Mouse (Mus musculus) cortical plate, adult 2 months (tissue): Measurements from ENCODE around the gene Tmem198b.

Experiments
- CTCF ChIP-seq: fragments of 200-500 bp; IDR thresholded peaks from 2 replicates; pipeline ENCODE4 v1.5.1; 2011; ENCODE audit warnings: mild to moderate bottlenecking, control low read depth, low read length; ENCODE audit not compliant: insufficient read depth; ENCODE audit errors: extremely low read depth
- POLR2A ChIP-seq: fragments of 200-500 bp; IDR thresholded peaks from 2 replicates; pipeline ENCODE4 v1.6.1; 2011; ENCODE audit warnings: mild to moderate bottlenecking, low read length, control low read depth; ENCODE audit not compliant: insufficient read depth; ENCODE audit errors: extremely low read depth

GRCm38 (mm10) chr10:128778441-128778840 lies 25.7 kb downstream of the Tmem198b start:
- TF ChIP-seq POLR2A (no peak), CTCF (no peak)
